In genomic region chr12:86840526-86840925, GRCm38 (mm10) we compare ENCODE assay signal across 16 mouse cellular contexts.
"Had no signal": no experiment of that assay in that cellular context is flagged by ENCODE, and none has a peak within 500 bp of the region (broad histone marks: within the 10 kb centered on the region; RNA-seq: fewer than 3 reads in every experiment).

No protein-coding gene starts in this region.

- H3K4me3 ChIP-seq: midbrain, embryonic 10.5 days; midbrain, embryonic 12.5 days; myocyte; neural tube, embryonic 12.5 days; stomach, embryonic 15.5 days had no signal

- ATAC-seq: midbrain, embryonic 16.5 days had no signal

- H3K27ac ChIP-seq: midbrain, embryonic 10.5 days; midbrain, embryonic 12.5 days; neural tube, embryonic 12.5 days; stomach, embryonic 15.5 days; stomach, postnatal 0 days had no signal

- H3K9me3 ChIP-seq: midbrain, embryonic 10.5 days; midbrain, embryonic 12.5 days; neural tube, embryonic 12.5 days; stomach, embryonic 15.5 days had no signal

- H3K36me3 ChIP-seq: midbrain, embryonic 10.5 days; midbrain, embryonic 12.5 days; neural tube, embryonic 12.5 days; stomach, embryonic 15.5 days had no signal

- DNase-seq: lung, adult 18-20 months; lung, embryonic 14.5 days; lung, postnatal 10 days; lung, postnatal 4 days; midbrain, embryonic 14.5 days; right cerebral cortex, postnatal 14 days; thymus, adult 2 months; thymus, postnatal 25 days; thymus, postnatal 4 days had no signal

- H3K27me3 ChIP-seq: neural tube, embryonic 12.5 days; stomach, embryonic 15.5 days had no signal
